ENCODE assay signal across 10 mouse cellular contexts in the genomic region with DNA sequence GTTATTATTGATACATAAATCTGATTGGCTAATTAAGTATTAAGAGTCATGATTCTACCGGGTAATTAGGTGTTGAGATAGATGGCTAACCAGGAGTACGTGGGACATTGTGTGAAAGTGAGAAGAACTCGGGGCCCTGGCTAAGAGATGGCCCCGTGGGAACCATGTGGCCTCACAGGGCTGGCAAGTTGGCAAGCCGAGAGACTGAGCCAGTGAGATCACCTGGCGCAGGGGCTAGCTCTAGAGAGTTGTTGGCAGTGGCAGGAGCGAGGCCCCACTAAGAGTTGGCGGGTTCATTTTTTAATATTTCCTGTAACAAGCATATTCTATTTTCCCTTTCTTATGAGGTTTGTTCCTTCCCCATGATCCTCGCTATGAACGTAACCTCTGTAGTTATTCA.
"Had no signal": no experiment of that assay in that cellular context is flagged by ENCODE, and none has a peak within 500 bp of the region (broad histone marks: within the 10 kb centered on the region; RNA-seq: fewer than 3 reads in every experiment).

No protein-coding gene starts in this region.

- H3K4me1 ChIP-seq: limb, embryonic 13.5 days; midbrain, embryonic 12.5 days had no signal

- DNase-seq: kidney, postnatal 10 days; kidney, postnatal 4 days; left cerebral cortex, postnatal 4 days; lung, adult 18-20 months; right cerebral cortex, postnatal 25 days; thymus, postnatal 36 days had no signal

- H3K27ac ChIP-seq: layer of hippocampus, adult 2 months; limb, embryonic 13.5 days; liver, embryonic 14.5 days; midbrain, embryonic 12.5 days had no signal

- H3K27me3 ChIP-seq: limb, embryonic 13.5 days had no signal

- H3K4me3 ChIP-seq: layer of hippocampus, adult 2 months; limb, embryonic 13.5 days; midbrain, embryonic 12.5 days had no signal
